In the genomic region with DNA sequence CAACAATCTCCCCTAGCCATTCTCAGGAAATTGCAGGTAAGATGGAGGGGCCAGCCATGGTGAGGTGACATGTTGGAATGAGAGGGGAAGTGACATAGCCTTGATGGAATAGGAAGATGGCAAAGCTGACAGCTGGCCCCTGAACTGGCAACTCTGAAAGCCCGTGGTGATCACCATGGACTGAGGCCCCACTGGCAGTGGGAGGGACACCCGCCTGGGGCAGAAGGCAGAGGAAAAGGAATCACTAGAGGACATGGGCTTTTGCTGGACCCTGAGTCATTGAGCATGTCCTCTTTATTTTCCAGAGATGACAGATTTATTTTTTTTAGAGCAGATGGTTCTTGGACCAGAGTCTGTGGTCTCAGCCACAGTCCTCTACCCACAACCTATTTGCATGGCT, we compare ENCODE assay signal across 27 mouse cellular contexts. TPM values are rescaled to one million over a fixed set of nuclear protein-coding genes. Genes with fewer than 3 reads are reported as not detected.
"Had no signal": no experiment of that assay in that cellular context is flagged by ENCODE, and none has a peak within 500 bp of the region (broad histone marks: within the 10 kb centered on the region; RNA-seq: fewer than 3 reads in every experiment).

No protein-coding gene starts in this region.

RNA-seq across cellular contexts. Expression of a gene that starts 10.3 kb away (rescaled TPM):
- total RNA-seq: left cerebral cortex, adult 2 months; left cerebral cortex, postnatal 10 days; left cerebral cortex, postnatal 14 days; left cerebral cortex, postnatal 25 days; left cerebral cortex, postnatal 36 days; left cerebral cortex, postnatal 4 days; megakaryocyte progenitor cell, adult 5-6 weeks; megakaryocyte, adult 5-6 weeks; megakaryocyte-erythroid progenitor cell, adult 5-6 weeks; midbrain, postnatal 0 days; monocyte, adult 5-6 weeks had no signal
- polyA plus RNA-seq: limb, embryonic 10.5 days; limb, embryonic 11.5 days; limb, embryonic 12.5 days; macrophage; midbrain, embryonic 10.5 days; midbrain, embryonic 11.5 days; midbrain, embryonic 12.5 days; midbrain, embryonic 14.5 days; midbrain, embryonic 15.5 days; midbrain, embryonic 16.5 days; midbrain, postnatal 0 days; myocyte; neural tube, embryonic 11.5 days; neural tube, embryonic 12.5 days had no signal

RNA-seq across cellular contexts. Expression of a gene that starts 22.9 kb away (rescaled TPM):
- total RNA-seq: left cerebral cortex, adult 2 months; left cerebral cortex, adult 8-10 months; left cerebral cortex, postnatal 14 days; left cerebral cortex, postnatal 25 days; left cerebral cortex, postnatal 36 days; left cerebral cortex, postnatal 4 days; megakaryocyte progenitor cell, adult 5-6 weeks; megakaryocyte, adult 5-6 weeks; megakaryocyte-erythroid progenitor cell, adult 5-6 weeks; midbrain, postnatal 0 days; monocyte, adult 5-6 weeks had no signal
- polyA plus RNA-seq: limb, embryonic 10.5 days; limb, embryonic 12.5 days; macrophage; midbrain, embryonic 11.5 days; midbrain, embryonic 12.5 days; midbrain, embryonic 14.5 days; midbrain, embryonic 15.5 days; midbrain, embryonic 16.5 days; midbrain, postnatal 0 days; myocyte; neural tube, embryonic 11.5 days had no signal

RNA-seq across cellular contexts. Expression of a gene that starts 51.7 kb away (rescaled TPM):
- total RNA-seq: left cerebral cortex, adult 2 months; left cerebral cortex, adult 8-10 months; left cerebral cortex, postnatal 10 days; left cerebral cortex, postnatal 14 days; left cerebral cortex, postnatal 25 days; left cerebral cortex, postnatal 36 days; left cerebral cortex, postnatal 4 days; megakaryocyte progenitor cell, adult 5-6 weeks; megakaryocyte, adult 5-6 weeks; megakaryocyte-erythroid progenitor cell, adult 5-6 weeks; midbrain, postnatal 0 days; monocyte, adult 5-6 weeks had no signal
- polyA plus RNA-seq: limb, embryonic 10.5 days; limb, embryonic 11.5 days; limb, embryonic 12.5 days; limb, embryonic 13.5 days; lung, embryonic 14.5 days; macrophage; midbrain, embryonic 10.5 days; midbrain, embryonic 11.5 days; midbrain, embryonic 12.5 days; midbrain, embryonic 14.5 days; midbrain, embryonic 15.5 days; midbrain, embryonic 16.5 days; midbrain, postnatal 0 days; myocyte; neural tube, embryonic 11.5 days; neural tube, embryonic 12.5 days had no signal
